Mouse (Mus musculus) cerebellum, postnatal 14 days (tissue): ENCODE measurements around the gene Lyrm1.

ENCODE experiments used
- DNase-seq, 2 experiments: peaks; one replicate each; pipeline ENCODE4 v3.0.0; 2021; ENCODE audit warnings: mixed read lengths in 2 of 2

Lyrm1 gene

GRCm38 (mm10) chr7:119969320-119969719 lies 73.7 kb downstream of the Lyrm1 start:
- DNase-seq: no peak

- no peak for DNase-seq
Measured at GRCm38 (mm10) chr7:119974214-119974613, 78.6 kb downstream of the Lyrm1 start.

DNA sequence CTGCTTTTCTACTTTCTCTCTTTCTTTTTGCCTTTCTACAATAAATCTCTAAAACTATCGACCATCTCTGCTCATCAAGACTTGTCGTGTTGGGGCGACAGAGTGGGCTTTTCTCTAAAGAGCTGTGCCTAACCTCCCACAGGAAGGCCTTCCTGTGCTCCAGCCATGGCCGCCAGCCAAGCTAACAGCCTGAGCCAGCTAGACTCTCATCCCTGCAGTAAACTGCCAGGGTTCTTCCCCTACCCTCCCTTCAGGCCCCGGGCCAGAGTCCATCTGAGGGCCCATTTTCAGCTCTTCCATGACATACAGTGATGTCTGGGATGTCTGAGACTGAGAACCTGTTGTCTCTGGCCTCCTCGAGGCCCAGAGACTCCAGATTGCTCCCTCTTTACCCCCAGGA lies 80.6 kb downstream of the Lyrm1 start:
- peak; percentile 87 to 90 for DNase-seq

DNA sequence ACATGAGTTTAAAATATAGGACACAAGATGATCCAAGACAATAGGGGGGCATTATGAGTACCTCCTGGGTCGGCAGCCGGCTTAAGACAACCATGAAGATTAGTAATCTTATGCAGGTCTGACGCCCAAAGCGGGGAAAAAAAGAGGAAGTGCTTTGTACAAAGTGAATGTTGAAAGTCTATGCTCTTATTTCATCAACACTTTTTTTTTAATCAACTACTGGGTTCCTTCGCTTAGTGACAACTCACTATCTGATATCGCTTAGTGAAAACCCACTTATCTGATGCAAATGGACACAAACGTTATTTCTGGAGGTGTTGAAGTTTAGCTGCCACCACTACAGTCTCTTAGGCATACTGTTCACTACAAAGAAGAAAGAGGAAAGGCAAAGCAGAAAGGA lies 81.9 kb downstream of the Lyrm1 start:
- DNase-seq: no peak

DNA sequence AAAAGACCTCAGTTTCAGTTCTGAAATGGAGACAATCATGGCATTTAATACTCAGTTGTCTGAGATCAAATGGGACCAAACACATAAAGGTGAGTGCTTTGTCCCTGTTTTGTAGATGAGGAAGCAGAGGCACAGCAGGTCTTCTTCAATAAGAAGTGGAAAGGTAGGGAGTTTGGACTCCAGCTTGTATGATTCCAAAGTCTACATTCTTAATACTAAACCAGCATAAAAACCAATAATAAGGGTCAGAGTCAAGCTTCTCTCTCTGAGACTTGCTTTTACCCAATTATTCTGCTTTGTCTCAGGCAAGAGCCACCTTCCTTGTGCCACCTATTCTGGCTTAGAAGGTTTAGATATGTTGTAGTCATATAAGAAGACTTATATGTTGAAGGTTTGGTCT lies 82.9 kb downstream of the Lyrm1 start:
- DNase-seq: no peak

DNA sequence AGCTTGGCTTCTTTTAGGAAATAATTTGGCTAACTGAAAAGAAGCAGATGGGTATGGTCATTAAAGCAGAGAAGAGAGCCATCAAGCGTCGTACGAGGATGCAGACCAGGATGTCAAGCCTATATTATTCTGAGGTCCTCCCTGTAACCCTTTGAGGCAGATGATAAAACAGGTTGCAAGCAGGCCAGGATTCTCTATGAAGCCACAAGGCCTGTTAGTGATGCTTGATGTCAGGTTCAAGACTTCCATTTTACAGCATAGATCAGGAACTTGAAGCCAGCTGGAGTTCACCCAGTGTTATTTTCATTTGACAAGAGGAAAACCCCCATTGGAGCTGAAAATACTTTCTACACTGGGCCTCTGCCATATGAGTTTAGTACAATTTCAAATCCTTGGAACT lies 84.5 kb downstream of the Lyrm1 start:
- no peak for DNase-seq

DNA sequence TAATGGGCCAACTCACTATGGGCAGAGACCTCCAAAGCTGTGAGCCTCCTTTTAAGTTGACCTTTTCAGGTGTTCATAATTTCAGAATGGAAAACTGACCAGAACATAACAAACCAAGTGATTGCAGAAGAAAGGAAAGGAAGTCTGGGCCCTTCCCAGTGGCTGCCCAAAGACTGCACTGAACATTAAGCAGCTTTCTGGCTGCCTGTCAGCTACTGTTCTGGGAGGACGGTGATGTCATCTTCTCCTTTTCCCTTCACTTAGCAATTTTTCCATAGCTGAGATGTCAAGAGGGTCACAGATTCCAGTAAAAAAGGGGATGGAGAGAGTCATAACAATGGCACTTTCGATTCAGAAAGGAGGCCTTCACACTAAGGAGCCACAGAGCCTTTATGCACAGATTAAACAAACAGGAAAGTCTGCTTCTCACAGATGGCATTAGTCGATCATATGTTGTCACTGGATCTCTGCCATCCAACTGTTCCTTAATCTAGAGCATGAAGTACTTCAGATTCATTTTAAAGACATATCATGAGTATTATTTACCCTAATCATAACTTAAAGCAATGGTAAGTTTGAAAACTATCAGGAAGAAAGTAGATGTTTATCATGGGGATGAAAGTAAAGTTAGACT lies 89.7 kb downstream of the Lyrm1 start:
- peak; percentile 29 to 50 for DNase-seq

- DNase-seq: no peak
Measured at GRCm38 (mm10) chr7:119997066-119997465, 101.4 kb downstream of the Lyrm1 start.
